Mouse (Mus musculus) heart, postnatal 4 days (tissue): ENCODE data around the gene Krt8. TPM values are rescaled to one million over a fixed set of nuclear protein-coding genes. Genes with fewer than 3 reads are reported as not detected.

ENCODE experiments used
- DNase-seq: peaks from one replicate; pipeline ENCODE4 v3.0.0; 2021
- total RNA-seq, 2 experiments: library from RNA; stranded (reverse); gene quantifications; 2 replicates each; pipeline ENCODE4 v1.2.3; 2021

Gene Krt8
- total RNA-seq = 1 to 10 TPM; 6.2 to 6.4 TPM

GRCm38 (mm10) chr15:102004189-102004588, at the start of gene Krt8:
Krt8 (minus strand) TSS chr15:102004482.
- no peak for DNase-seq

GRCm38 (mm10) chr15:102051920-102052683, 47.8 kb upstream of the Krt8 start:
- DNase-seq = peak; percentile 68

DNA sequence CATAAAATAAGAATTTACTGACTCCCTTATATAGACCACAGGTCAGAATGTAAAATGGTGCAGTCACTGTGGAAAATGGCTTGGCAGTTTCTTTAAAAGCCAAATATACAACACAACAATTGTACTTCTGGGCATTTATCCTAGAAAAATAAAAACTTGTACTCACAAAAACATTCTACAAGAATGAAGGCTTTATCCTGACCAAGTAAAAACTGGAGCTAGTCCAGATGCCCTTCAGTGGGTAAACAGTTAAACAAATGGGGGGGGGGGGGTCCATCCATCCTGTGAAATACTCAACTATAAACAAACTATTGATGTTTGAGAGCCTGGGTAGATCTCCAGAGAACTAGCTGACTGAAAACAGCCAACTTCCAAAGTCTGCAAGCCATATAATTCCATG, 45.6 kb upstream of the Krt8 start:
- no peak for DNase-seq

GRCm38 (mm10) chr15:102048006-102048405, 43.7 kb upstream of the Krt8 start:
- no peak for DNase-seq

DNA sequence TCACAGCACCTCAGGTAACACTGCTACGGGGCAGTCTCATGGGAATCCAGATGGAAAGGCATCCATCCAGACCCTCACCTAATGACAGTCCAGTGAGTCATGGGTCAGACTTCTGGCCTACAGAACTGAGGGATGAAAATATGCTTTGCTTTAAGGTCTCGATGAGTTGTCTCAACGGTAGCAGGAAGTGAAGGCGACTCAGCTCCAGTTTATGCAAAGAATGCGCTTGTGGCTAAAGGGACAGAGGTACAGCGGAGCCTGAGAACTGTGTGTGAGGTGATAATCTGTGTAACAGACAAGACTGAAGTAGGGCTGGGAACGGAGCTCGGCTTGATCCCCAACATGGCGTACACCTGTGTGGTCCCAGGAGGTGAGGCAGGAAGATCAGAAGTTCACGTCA, 41.4 kb upstream of the Krt8 start:
- DNase-seq = no peak

GRCm38 (mm10) chr15:102044745-102045144, 40.5 kb upstream of the Krt8 start:
- no peak for DNase-seq

GRCm38 (mm10) chr15:102041951-102042350, 37.7 kb upstream of the Krt8 start:
- DNase-seq = no peak

GRCm38 (mm10) chr15:102040277-102040676, 36.0 kb upstream of the Krt8 start:
- no peak for DNase-seq

GRCm38 (mm10) chr15:102034121-102035053, 30.1 kb upstream of the Krt8 start:
- peak; percentile 30 for DNase-seq

DNA sequence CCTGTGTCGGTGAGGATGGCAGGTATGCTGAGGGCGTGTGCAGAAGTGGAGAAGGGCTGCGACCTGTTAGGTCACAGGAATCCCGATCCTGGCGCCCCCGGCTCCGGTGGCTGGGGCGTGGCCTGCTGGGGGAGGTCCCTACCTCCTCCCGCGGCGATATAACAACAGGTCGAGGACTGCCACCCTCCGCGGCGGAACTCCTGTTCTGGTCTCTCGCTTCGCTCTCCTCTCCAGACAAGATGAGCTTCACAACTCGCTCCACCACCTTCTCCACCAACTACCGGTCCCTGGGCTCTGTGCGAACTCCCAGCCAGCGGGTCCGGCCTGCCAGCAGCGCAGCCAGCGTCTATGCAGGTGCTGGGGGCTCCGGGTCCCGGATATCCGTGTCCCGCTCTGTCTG, 23.8 kb upstream of the Krt8 start, which contains the start of gene Krt18:
Gene Krt18 (plus strand): TSS at position 141 of the 400 bp plus-strand sequence.
- DNase-seq = peak; percentile 37

- no peak for DNase-seq
Measured at GRCm38 (mm10) chr15:102026430-102026829, 22.1 kb upstream of the Krt8 start.

DNA sequence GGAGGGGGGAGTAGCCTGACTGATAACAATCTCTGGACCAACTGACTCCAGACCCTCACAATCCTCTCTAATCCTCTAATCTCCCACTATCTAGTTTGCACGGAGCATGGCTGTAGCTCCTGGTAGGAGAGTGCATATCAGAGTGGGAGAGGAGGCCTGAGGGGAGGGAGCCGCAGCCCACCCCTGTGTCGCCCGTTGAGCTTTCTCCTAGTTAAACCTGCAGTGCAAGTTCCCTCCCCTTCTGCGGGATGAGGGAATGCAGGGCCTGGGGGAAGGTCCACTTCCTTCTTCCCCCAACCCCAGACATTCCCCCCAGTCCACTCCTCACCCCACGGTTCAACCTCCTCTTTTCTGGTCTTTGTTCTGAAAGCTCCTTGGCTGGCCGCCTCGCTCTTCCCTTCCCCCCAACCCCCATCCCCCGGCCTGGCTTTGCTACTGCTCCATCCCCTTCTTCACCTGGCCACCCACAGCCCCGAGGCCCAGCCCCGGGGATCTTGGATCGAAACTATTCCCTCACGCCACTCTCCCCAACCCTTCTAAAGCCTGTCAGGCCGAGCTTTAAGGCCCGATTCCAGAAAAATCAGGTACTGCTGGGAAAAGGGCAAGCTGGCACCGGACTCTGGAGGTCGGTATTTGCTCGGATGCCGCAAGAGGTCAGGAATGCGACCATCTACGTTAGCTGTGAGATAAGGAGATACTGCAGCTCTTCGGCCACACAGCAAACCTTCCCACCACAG, 21.0 kb upstream of the Krt8 start:
- DNase-seq = peak; percentile 42

- DNase-seq = no peak
Measured at GRCm38 (mm10) chr15:102023888-102024287, 19.6 kb upstream of the Krt8 start.

GRCm38 (mm10) chr15:102022481-102022880, 18.2 kb upstream of the Krt8 start:
- no peak for DNase-seq

- DNase-seq = no peak
Measured at GRCm38 (mm10) chr15:102017918-102018463, 13.7 kb upstream of the Krt8 start.

- DNase-seq = no peak
Measured at GRCm38 (mm10) chr15:102016787-102017186, 12.5 kb upstream of the Krt8 start.

- peak; percentile 25 for DNase-seq
Measured at GRCm38 (mm10) chr15:102016096-102016495, 11.8 kb upstream of the Krt8 start.

- DNase-seq = no peak
Measured at GRCm38 (mm10) chr15:102014848-102015247, 10.6 kb upstream of the Krt8 start.

- DNase-seq = no peak
Measured at GRCm38 (mm10) chr15:102013651-102014050, 9.4 kb upstream of the Krt8 start.

GRCm38 (mm10) chr15:102012260-102012765, 8.0 kb upstream of the Krt8 start:
- no peak for DNase-seq

DNA sequence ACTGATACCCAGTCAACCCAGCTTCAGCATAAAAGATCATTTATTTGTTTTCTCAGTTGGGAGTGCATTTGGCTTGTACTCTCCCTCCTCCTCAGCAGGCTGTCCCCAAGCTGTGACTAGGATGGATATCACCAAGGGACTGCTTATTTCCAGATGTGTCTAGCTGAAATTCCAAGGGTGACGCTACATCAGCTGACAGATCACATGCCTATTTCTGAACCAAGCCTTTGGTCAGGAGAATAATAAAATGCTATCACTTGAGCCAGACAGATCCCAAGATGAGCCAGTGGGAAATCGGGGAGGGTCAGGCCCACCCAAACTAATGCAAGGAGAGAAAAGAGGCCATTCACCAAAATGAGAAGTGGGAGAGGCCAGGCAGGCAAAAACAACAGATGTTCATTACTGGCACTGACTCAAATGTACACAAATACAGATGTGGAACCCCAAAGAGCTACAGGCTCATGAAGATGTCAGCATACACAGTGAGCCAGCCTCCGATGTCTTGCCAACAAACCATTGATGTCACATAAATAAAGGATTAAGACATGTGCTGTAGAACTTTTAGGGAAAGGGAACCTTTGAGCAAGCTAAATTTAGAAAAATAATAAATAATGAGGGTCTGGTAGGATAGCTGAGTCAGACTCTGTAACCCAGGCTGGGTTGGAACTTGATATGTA, 6.4 kb upstream of the Krt8 start:
- no peak for DNase-seq
